Mouse (Mus musculus): ENCODE results near the gene Gdf3.

DNA sequence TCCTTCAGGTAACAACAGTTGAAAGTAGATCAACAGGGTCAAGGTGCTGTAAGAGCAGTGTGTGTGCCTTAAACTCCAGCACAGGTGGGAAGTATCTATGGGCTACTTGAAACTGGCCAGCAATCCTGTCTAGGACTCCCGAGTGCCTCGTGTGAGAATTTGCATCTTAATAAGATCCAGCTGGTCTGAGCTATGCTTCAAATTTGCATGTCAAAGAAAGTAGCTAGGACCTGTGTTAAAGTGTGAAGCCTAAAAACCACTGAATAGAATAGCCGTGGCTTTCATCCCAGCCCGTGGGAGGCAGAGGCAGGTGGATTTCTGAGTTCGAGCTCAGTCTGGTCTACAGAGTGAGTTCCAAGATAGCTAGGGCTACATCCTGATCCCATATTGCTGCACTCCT is 14.6 kb upstream of the Gdf3 start:
- TF ChIP-seq CTCF (IDR thresholded peaks at IDR 0.05) (no peak), EP300 (IDR thresholded peaks at IDR 0.05) (no peak)
